Mouse (Mus musculus): ENCODE measurements at regions not wholly inside any gene's neighbourhood (a gene's known extent, or its start where the extent isn't known, plus 50 kb on each side); places are given as distances from the start of the nearest gene placed in this dataset.

DNA sequence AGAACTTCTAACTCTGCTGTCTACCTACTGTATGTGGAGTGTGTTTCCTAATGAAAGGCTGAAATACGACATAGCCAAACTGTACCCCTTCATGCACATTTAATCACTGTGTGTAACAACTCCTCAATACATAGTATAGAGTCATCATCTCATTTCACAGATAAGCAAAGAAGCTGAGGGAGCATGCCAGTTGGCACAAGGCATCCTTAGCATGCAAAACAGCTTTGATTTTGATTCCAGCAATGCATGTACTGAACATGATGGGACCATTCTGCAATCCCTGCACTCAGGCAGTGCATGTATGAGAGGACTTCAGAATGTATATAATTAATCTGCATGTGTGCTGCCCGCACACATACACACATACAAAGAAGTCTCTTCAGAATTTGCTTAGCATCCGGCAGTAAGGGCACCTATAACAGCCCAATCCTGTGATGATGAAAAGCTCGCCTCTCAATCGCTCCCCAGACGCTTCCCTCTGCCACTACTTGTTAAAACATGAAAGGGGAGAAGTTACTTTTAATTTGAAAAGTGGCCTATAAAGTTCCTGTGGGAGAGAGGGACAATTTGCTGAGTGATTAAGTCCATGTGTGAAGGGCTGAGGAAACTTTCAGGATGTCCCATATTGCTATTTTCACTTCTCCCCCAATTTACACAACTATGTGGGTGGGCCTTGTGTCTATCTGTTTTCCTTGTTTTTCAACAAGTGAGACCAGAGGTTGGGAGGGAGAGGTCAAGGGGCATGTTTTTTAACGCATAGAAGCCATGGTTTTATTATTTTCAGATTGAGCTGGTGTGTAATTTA lies 569.0 kb upstream of the Intu start:
- H3K36me3 ChIP-seq (replicated peaks in 1 of 2; ENCODE audit: control insufficient read depth in 1 of 2, insufficient read depth in 1 of 2, low read length in 1 of 2): no peaks in the 10 kb centered on the region
- DNase-seq (ENCODE audit: extremely low read depth): no peak
- H3K4me3 ChIP-seq (replicated peaks in 1 of 3; ENCODE audit: low read depth in 2 of 3, low read length in 2 of 3, poor library complexity in 1 of 3): no peak overlapping the region
- H3K4me1 ChIP-seq (ENCODE audit: control insufficient read depth in 1 of 2, insufficient read depth in 2 of 2): no peaks in the 10 kb centered on the region
- no peak overlapping the region for H3K9ac ChIP-seq (ENCODE audit: insufficient read depth, low read depth)
- in situ Hi-C loops (cut with MboI; ENCODE audit: low pct_ligation_motif_present, low pct_unique_long_range_greater_than_20kb, low sequenced_read_pairs): no loop called here
- H3K79me2 ChIP-seq (replicated peaks; ENCODE audit: control insufficient read depth, extremely low read depth, insufficient read depth, poor library complexity, severe bottlenecking): no peaks in the 10 kb centered on the region
- H3K4me2 ChIP-seq (ENCODE audit: insufficient read depth, low read depth, poor library complexity, severe bottlenecking): no peak overlapping the region
- H3K9me3 ChIP-seq (replicated peaks; ENCODE audit: low read length): no peaks in the 10 kb centered on the region
- H3K27ac ChIP-seq (ENCODE audit: insufficient read depth, low read depth): no peak overlapping the region
- no peaks in the 10 kb centered on the region for H3K27me3 ChIP-seq (replicated peaks)
- TF ChIP-seq JUN (IDR thresholded peaks at IDR 0.05; ENCODE audit: insufficient read depth, low read depth, low read length): no peak
- no peak for TF ChIP-seq MAX (IDR thresholded peaks at IDR 0.05; ENCODE audit: low read length)
- dilution Hi-C loops (cut with MboI; ENCODE audit: extremely low pct_ligation_motif_present, extremely low pct_unique_long_range_greater_than_20kb, low sequenced_read_pairs): no loop called here

DNA sequence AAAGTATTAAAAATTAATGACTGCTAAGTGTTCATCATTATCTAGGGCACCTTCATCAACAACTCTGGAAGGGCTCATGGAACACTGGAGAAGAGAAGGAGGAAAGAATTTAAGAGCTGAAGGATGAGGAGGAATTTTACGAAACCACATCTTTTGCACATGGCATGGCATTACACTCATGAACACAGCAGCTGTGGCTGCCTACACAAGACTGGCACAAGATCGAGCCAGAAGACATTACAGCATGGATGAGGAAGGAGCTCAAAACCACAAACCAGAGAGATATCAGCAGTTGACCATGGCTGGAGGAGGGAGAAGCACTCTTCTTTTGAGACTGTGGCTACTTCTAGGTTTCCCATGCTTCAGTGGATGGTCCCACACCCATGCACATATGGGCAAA lies 565.7 kb upstream of the Intu start:
- no peak for DNase-seq (ENCODE audit: extremely low read depth)
- Histone ChIP-seq H3K27ac (ENCODE audit: insufficient read depth, low read depth) (no peak overlapping the region), H3K9me3 (replicated peaks; ENCODE audit: low read length) (no peaks in the 10 kb centered on the region), H3K9ac (ENCODE audit: insufficient read depth, low read depth) (no peak overlapping the region), H3K4me3 (replicated peaks in 1 of 3; ENCODE audit: low read depth in 2 of 3, low read length in 2 of 3, poor library complexity in 1 of 3) (no peak overlapping the region), H3K4me2 (ENCODE audit: insufficient read depth, low read depth, poor library complexity, severe bottlenecking) (no peak overlapping the region), H3K79me2 (replicated peaks; ENCODE audit: control insufficient read depth, extremely low read depth, insufficient read depth, poor library complexity, severe bottlenecking) (no peaks in the 10 kb centered on the region), H3K4me1 (ENCODE audit: control insufficient read depth in 1 of 2, insufficient read depth in 2 of 2) (no peaks in the 10 kb centered on the region), H3K36me3 (replicated peaks in 1 of 2; ENCODE audit: control insufficient read depth in 1 of 2, insufficient read depth in 1 of 2, low read length in 1 of 2) (no peaks in the 10 kb centered on the region), H3K27me3 (replicated peaks) (no peaks in the 10 kb centered on the region)
- TF ChIP-seq ZMIZ1 (IDR thresholded peaks at IDR 0.05; ENCODE audit: low read depth, low read length): no peak
- no peak for TF ChIP-seq PAX5 (IDR thresholded peaks at IDR 0.05; ENCODE audit: low read length)
- no peak for TF ChIP-seq JUND (conservative IDR thresholded peaks at IDR 0.05; ENCODE audit: low read depth, low read length)
- no peak for TF ChIP-seq RAD21 (IDR thresholded peaks at IDR 0.05; ENCODE audit: low read depth, low read length)
- no peak for TF ChIP-seq NRF1 (IDR thresholded peaks at IDR 0.05; ENCODE audit: low read depth, low read length)
- no peak for TF ChIP-seq MYC (IDR thresholded peaks at IDR 0.05; ENCODE audit: low read depth, low read length)
- no peak for TF ChIP-seq CHD2 (IDR thresholded peaks at IDR 0.05; ENCODE audit: low read length)
- no peak for TF ChIP-seq BHLHE40 (IDR thresholded peaks at IDR 0.05; ENCODE audit: low read depth, low read length)
- TF ChIP-seq UBTF (IDR thresholded peaks at IDR 0.05; ENCODE audit: low read depth, low read length): no peak
- no peak for TF ChIP-seq CHD1 (IDR thresholded peaks at IDR 0.05; ENCODE audit: low read depth, low read length)
- no peak for TF ChIP-seq MAZ (IDR thresholded peaks at IDR 0.05; ENCODE audit: low read depth, low read length)
- no peak for TF ChIP-seq MAFK (IDR thresholded peaks at IDR 0.05; ENCODE audit: insufficient replicate concordance, low read length)
- no peak for TF ChIP-seq ZKSCAN1 (IDR thresholded peaks at IDR 0.05; ENCODE audit: borderline replicate concordance, low read depth, low read length)
- TF ChIP-seq JUN (IDR thresholded peaks at IDR 0.05; ENCODE audit: insufficient read depth, low read depth, low read length): no peak
- no peak for TF ChIP-seq NELFE (IDR thresholded peaks at IDR 0.05; ENCODE audit: low read depth, low read length)
- no peak for TF ChIP-seq MAX (IDR thresholded peaks at IDR 0.05; ENCODE audit: low read length)
- no peak for TF ChIP-seq E2F4 (IDR thresholded peaks at IDR 0.05; ENCODE audit: insufficient replicate concordance, low read depth, low read length)
- TF ChIP-seq ZNF384 (IDR thresholded peaks at IDR 0.05; ENCODE audit: low read depth, low read length): no peak
- dilution Hi-C loops (cut with MboI; ENCODE audit: extremely low pct_ligation_motif_present, extremely low pct_unique_long_range_greater_than_20kb, low sequenced_read_pairs): no loop called here
- in situ Hi-C loops (cut with MboI; ENCODE audit: low pct_ligation_motif_present, low pct_unique_long_range_greater_than_20kb, low sequenced_read_pairs): no loop called here
